Mouse (Mus musculus): ENCODE results near the gene Nfyc.

- TF ChIP-seq CHD2 (IDR thresholded peaks at IDR 0.05; ENCODE audit: low read depth, low read length) (no peak), ZC3H11A (IDR thresholded peaks at IDR 0.05; ENCODE audit: borderline replicate concordance, low read depth, low read length) (no peak), HCFC1 (IDR thresholded peaks at IDR 0.05; ENCODE audit: borderline replicate concordance, insufficient read depth, low read length) (no peak), ZNF384 (IDR thresholded peaks at IDR 0.05; ENCODE audit: low read depth, low read length) (no peak)
Measured at GRCm38 (mm10) chr4:120749601-120750000, 81.8 kb downstream of the Nfyc start.

Data from ES-E14 (cell line).